Mouse (Mus musculus) forebrain, embryonic 12.5 days (tissue): ENCODE measurements at regions not wholly inside any gene's neighbourhood (a gene's known extent, or its start where the extent isn't known, plus 50 kb on each side); places are given as distances from the start of the nearest gene placed in this dataset.

Experiments used
- ATAC-seq: fragments of 200-750 bp; cut with Nextera tagmentation; 2 replicates; pipeline ENCODE4 v1.8.0; 2017; ENCODE audit warnings: moderate TSS enrichment; ENCODE audit not compliant: low FRiP score
- H3K27ac ChIP-seq: fragments of 300-500 bp; sonication (generic); 2 replicates; pipeline ENCODE4 v1.5.1; 2016; ENCODE audit warnings: mild to moderate bottlenecking
- H3K27me3 ChIP-seq: fragments of 300-500 bp; sonication (generic); 2 replicates; pipeline ENCODE4 v1.6.1; 2016; ENCODE audit warnings: mild to moderate bottlenecking
- H3K36me3 ChIP-seq: fragments of 300-500 bp; sonication (generic); replicated peaks from 2 replicates; pipeline ENCODE4 v1.6.1; 2016; ENCODE audit warnings: mild to moderate bottlenecking
- H3K4me1 ChIP-seq: fragments of 300-500 bp; sonication (generic); 2 replicates; pipeline ENCODE4 v1.6.1; 2016
- H3K4me2 ChIP-seq: fragments of 300-500 bp; sonication (generic); 2 replicates; pipeline ENCODE4 v1.6.1; 2016; ENCODE audit warnings: mild to moderate bottlenecking, moderate library complexity
- H3K4me3 ChIP-seq: fragments of 300-500 bp; sonication (generic); replicated peaks from 2 replicates; pipeline ENCODE4 v1.5.1; 2016; ENCODE audit warnings: mild to moderate bottlenecking
- H3K9ac ChIP-seq: fragments of 300-500 bp; sonication (generic); 2 replicates; pipeline ENCODE4 v1.6.1; 2016; ENCODE audit warnings: mild to moderate bottlenecking
- H3K9me3 ChIP-seq: fragments of 300-500 bp; sonication (generic); 2 replicates; pipeline ENCODE4 v1.6.1; 2016
- WGBS: fragments of 180-500 bp; shearing (Covaris S2); methylation state at CpG from one replicate; pipeline ENCODE4 v1.1.7; 2016; 5-methylcytosine and 5-hydroxymethylcytosine counted together

DNA sequence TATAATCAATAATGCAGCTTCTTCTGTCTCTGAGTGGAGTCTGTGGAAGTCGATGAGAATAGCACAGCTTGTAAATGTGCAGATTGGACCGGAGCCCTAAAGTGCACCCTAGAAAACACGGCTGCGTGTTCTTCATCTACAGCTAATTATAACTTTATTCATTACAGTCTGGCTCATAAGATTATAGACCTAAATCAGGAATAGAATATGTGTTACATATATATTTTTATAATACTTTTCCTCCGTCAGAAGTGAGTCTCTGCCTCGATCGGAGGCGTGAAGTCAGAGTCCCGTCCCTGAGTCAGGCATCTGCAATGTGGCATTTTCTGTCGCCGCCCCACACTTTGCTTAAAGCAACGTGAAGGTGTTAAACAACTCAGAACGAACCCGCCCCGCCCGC is 288.7 kb upstream of the 4930535I16Rik start:
- no peak overlapping the region for H3K4me3 ChIP-seq
- H3K4me1 ChIP-seq: no peaks in the 10 kb centered on the region; the same call in 1 of the 2 replicates
- no peak overlapping the region for H3K4me2 ChIP-seq
- H3K27ac ChIP-seq: no peak overlapping the region
- ATAC-seq: no peak
- WGBS: 90% methylated on average over 16 of the region's 16 CpGs
- no peak overlapping the region for H3K9ac ChIP-seq
- no peaks in the 10 kb centered on the region for H3K9me3 ChIP-seq
- peaks cover 4% of the 10 kb centered on the region; the same call in 1 of the 2 replicates for H3K27me3 ChIP-seq
- no peaks in the 10 kb centered on the region for H3K36me3 ChIP-seq

GRCm38 (mm10) chr4:124203736-124204135 is 285.9 kb upstream of the 4930535I16Rik start:
- Histone ChIP-seq H3K27me3 (peaks cover 23% of the 10 kb centered on the region), H3K4me2 (no peak overlapping the region), H3K27ac (no peak overlapping the region), H3K9me3 (no peaks in the 10 kb centered on the region), H3K4me3 (no peak overlapping the region), H3K36me3 (no peaks in the 10 kb centered on the region), H3K9ac (no peak overlapping the region), H3K4me1 (peaks cover 17% of the 10 kb centered on the region)
- ATAC-seq: no peak
- WGBS: 80% methylated on average over 2 of the region's 2 CpGs

DNA sequence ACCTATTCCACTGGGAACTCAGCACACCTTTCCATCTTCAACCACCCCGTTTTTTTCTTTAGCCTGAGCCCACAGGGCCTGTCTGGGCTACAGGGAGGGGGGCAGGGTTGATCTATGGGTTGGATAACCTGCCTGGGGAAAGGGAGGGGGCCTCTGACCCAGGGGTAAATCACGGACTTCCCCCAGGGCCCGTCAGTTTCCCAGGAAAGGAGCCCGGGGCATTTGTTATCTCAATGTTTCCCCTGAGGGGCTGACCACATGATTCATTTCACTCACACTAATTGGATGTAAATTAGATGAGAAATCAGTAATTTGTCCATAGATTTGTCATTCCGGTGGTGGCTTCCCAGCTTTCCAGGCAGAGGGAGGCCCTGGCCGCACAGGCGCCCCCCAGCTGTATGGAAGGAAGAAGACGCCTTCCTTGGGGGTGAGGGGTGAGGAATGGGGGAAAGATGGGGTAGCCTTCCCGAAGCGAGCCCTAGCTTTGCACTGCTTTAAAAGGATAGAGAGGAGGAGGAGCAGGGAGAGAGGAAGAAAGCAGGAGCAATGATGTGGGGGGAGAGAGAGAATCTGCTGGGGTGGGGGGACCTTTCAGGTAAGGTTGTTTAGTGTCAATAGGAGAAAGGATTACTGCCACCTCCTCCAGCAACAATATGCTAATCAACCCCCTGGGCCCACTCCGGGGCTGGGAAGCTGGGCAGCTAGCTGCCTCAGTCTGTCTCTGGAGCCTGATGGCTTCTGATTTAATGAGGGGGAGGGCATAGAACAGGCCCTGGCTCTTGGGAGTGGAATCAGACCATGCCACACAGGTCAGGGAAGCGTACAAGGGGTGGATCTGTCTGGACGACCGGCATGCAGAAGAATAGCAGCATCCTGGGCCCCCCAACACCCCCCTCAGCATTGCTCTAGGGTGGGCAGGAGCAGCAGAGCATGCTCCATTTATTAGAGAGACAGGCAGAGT is 282.3 kb upstream of the 4930535I16Rik start:
- peaks cover 32% of the 10 kb centered on the region for H3K27me3 ChIP-seq
- no peak overlapping the region for H3K9ac ChIP-seq

DNA sequence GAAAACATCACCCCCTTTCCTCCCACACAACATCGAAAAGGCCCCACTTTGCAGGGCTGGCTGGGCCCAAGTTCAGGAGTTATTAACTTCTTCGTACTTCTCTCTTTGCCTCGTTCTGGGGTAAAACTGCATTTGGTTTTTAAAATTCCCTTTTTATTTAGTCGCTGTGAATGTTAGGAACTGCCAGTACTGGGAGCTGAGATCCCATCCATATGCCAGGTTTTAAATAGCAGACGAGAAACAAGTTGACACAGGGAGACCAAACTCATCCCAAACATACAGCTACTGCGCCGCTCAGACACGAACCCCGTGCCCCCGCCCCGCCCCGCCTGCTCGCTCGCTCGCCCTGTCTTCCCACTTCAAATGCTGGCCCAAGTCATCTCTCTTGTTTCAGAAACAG is 281.0 kb upstream of the 4930535I16Rik start:
- no peaks in the 10 kb centered on the region for H3K9me3 ChIP-seq
- no peak overlapping the region for H3K9ac ChIP-seq
- H3K36me3 ChIP-seq: no peaks in the 10 kb centered on the region
- H3K4me1 ChIP-seq: peaks cover 20% of the 10 kb centered on the region
- no peak overlapping the region for H3K4me2 ChIP-seq
- peaks cover 34% of the 10 kb centered on the region for H3K27me3 ChIP-seq
- WGBS: 71% methylated on average over 15 of the region's 15 CpGs
- no peak for ATAC-seq
- H3K27ac ChIP-seq: no peak overlapping the region
- no peak overlapping the region for H3K4me3 ChIP-seq

More for the DNA sequence above, 282.3 kb upstream of the 4930535I16Rik start:
- WGBS: 13% methylated on average over 14 of the region's 14 CpGs
- H3K9me3 ChIP-seq: no peaks in the 10 kb centered on the region
- H3K36me3 ChIP-seq: no peaks in the 10 kb centered on the region
- H3K27ac ChIP-seq: peak overlapping the region; percentile 46
- ATAC-seq: 0 out of 2 replicates have a peak, but pooled peaks have one; percentile 49
- no peak overlapping the region for H3K4me3 ChIP-seq
- H3K4me2 ChIP-seq: peak overlapping the region; percentile 22; the same call in 1 of the 2 replicates
- H3K4me1 ChIP-seq: peaks cover 20% of the 10 kb centered on the region

DNA sequence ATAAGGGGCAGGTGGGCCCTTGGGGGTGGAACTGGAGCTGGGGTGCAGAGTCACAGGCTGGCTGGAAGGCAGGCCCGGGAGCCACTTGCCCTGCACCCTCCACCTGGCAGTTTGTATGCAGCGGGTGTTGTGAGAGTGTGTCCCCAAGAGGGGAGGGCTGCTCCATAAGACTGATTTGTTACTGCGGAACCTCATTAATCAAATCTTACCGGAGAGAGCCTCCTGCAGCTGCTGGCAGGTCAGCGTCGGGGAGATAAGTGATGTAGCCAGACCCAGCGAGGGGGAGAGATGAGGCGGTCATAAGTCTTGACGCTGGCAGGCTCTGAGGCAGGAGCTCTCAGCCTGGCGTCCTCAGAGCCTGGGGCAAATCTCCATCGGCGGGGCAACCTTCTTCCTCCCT is 278.9 kb upstream of the 4930535I16Rik start:
- Histone ChIP-seq H3K27ac (no peak overlapping the region), H3K27me3 (peaks cover 41% of the 10 kb centered on the region), H3K4me3 (no peak overlapping the region), H3K4me2 (no peak overlapping the region), H3K9ac (no peak overlapping the region), H3K36me3 (no peaks in the 10 kb centered on the region), H3K9me3 (no peaks in the 10 kb centered on the region), H3K4me1 (peaks cover 27% of the 10 kb centered on the region)
- WGBS: 41% methylated on average over 12 of the region's 12 CpGs
- ATAC-seq: no peak

- H3K27me3 ChIP-seq: peaks cover 37% of the 10 kb centered on the region
- no peak for ATAC-seq
- no peak overlapping the region for H3K9ac ChIP-seq
- H3K9me3 ChIP-seq: no peaks in the 10 kb centered on the region
- H3K36me3 ChIP-seq: no peaks in the 10 kb centered on the region
- no peak overlapping the region for H3K4me3 ChIP-seq
- H3K4me2 ChIP-seq: no peak overlapping the region
- WGBS: 58% methylated on average over 15 of the region's 15 CpGs
- H3K4me1 ChIP-seq: peaks cover 19% of the 10 kb centered on the region
- H3K27ac ChIP-seq: no peak overlapping the region
Observed at GRCm38 (mm10) chr4:124193059-124193721, 275.4 kb upstream of the 4930535I16Rik start.

GRCm38 (mm10) chr4:124190775-124191174 is 273.0 kb upstream of the 4930535I16Rik start:
- Histone ChIP-seq H3K27ac (no peak overlapping the region), H3K4me1 (peaks cover 30% of the 10 kb centered on the region), H3K9me3 (no peaks in the 10 kb centered on the region), H3K4me3 (no peak overlapping the region), H3K27me3 (peaks cover 39% of the 10 kb centered on the region), H3K9ac (no peak overlapping the region), H3K36me3 (no peaks in the 10 kb centered on the region), H3K4me2 (no peak overlapping the region)
- WGBS: 85% methylated on average over 4 of the region's 4 CpGs
- ATAC-seq: no peak

GRCm38 (mm10) chr4:124189993-124190385 is 272.2 kb upstream of the 4930535I16Rik start:
- Histone ChIP-seq H3K4me1 (peaks cover 30% of the 10 kb centered on the region), H3K36me3 (no peaks in the 10 kb centered on the region), H3K9ac (0 out of 2 replicates have a peak overlapping the region, but pooled peaks have one; percentile 1), H3K4me2 (no peak overlapping the region), H3K9me3 (no peaks in the 10 kb centered on the region), H3K27ac (no peak overlapping the region), H3K4me3 (no peak overlapping the region), H3K27me3 (peaks cover 39% of the 10 kb centered on the region)
- no peak for ATAC-seq
- WGBS: 85% methylated on average over 13 of the region's 13 CpGs

DNA sequence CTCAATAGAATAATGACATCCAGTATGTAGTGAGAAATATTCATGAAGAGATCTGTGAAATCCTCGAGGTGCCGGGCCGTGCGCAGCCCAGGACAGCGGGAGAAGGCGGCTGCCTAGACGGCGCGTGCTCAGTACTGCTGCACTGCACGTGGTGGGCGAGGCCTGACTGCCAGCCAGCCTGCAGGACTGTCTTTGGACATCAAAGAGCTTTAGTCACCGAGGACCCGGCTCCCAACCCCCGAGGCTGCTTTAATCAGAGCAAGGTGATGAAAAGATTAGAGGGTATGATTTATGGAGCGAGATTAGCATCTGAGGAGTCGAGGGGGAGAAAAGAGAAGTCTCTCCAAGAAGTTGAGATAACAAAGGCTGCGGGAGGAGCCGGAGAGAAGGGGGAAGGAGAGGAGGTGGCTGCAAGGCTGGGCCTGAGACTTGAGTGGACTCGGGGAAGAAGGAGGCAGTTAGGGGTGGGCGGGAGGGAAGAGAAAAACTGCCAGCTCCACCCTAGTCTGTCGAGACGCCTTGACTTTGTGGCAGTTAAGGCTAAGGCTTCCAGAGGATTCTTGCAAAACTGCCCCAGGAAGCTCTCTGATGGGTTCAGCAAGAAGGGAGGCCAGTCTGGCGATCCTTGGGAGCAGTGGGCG is 271.6 kb upstream of the 4930535I16Rik start:
- 0 out of 2 replicates have a peak, but pooled peaks have one; percentile 36 for ATAC-seq
- H3K27me3 ChIP-seq: peaks cover 39% of the 10 kb centered on the region

GRCm38 (mm10) chr4:124187108-124187507 is 269.3 kb upstream of the 4930535I16Rik start:
- H3K36me3 ChIP-seq: no peaks in the 10 kb centered on the region
- WGBS: 23% methylated on average over 4 of the region's 4 CpGs
- H3K9ac ChIP-seq: no peak overlapping the region
- H3K4me2 ChIP-seq: no peak overlapping the region
- H3K4me1 ChIP-seq: peaks cover 23% of the 10 kb centered on the region
- H3K27me3 ChIP-seq: peaks cover 44% of the 10 kb centered on the region
- no peak overlapping the region for H3K4me3 ChIP-seq
- H3K27ac ChIP-seq: no peak overlapping the region
- 0 out of 2 replicates have a peak, but pooled peaks have one; percentile 20 for ATAC-seq
- no peaks in the 10 kb centered on the region for H3K9me3 ChIP-seq

More for the DNA sequence above, 271.6 kb upstream of the 4930535I16Rik start:
- Histone ChIP-seq H3K9me3 (no peaks in the 10 kb centered on the region), H3K9ac (0 out of 2 replicates have a peak overlapping the region, but pooled peaks have one; percentile 1), H3K4me3 (no peak overlapping the region), H3K36me3 (no peaks in the 10 kb centered on the region), H3K27ac (no peak overlapping the region), H3K4me2 (no peak overlapping the region), H3K4me1 (peaks cover 30% of the 10 kb centered on the region)
- 45% methylated on average over 24 of the region's 24 CpGs for WGBS

DNA sequence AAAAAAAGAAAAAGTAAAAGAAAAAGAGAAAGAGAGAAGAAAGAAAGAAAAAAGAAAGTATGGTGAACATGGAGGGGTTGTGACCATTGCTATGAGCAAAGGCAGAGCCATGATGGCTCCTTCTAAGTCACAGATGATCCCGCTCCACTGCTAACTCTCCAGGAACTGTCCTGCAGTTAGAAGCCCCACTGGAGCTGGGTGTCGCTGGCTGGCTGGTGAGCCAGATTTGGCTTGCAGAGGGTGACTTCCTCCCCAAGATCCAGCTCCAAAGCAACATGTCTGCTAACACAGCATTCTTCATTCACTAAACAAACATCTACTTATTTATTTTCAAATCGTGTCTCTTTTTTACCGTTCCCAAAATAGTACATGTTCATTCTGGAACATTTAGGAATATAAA is 263.5 kb upstream of the 4930535I16Rik start:
- Histone ChIP-seq H3K27me3 (peaks cover 53% of the 10 kb centered on the region), H3K9me3 (no peaks in the 10 kb centered on the region), H3K4me2 (no peak overlapping the region), H3K9ac (no peak overlapping the region), H3K36me3 (no peaks in the 10 kb centered on the region), H3K4me3 (no peak overlapping the region), H3K4me1 (peaks cover 9% of the 10 kb centered on the region), H3K27ac (no peak overlapping the region)
- no peak for ATAC-seq
- 85% methylated on average over 4 of the region's 4 CpGs for WGBS
